Mouse (Mus musculus) kidney, adult 2 months (tissue): ENCODE measurements around the gene Olfr1262.

Experiments used
- CTCF ChIP-seq: fragments of 200-500 bp; conservative IDR thresholded peaks from 2 replicates; pipeline ENCODE4 v1.5.1; 2011; ENCODE audit warnings: low read depth, mild to moderate bottlenecking, control low read depth, low read length, moderate library complexity, mixed read lengths; ENCODE audit not compliant: insufficient read depth, insufficient read length
- POLR2A ChIP-seq: fragments of 200-500 bp; IDR thresholded peaks from one replicate; pipeline ENCODE4 v1.6.1; 2011; ENCODE audit warnings: low read depth, low read length, control low read depth

- TF ChIP-seq CTCF: no peak
- TF ChIP-seq POLR2A: no peak
These were observed 35.1 kb downstream of the Olfr1262 start, which contains the start of gene Olfr1265 for GRCm38 (mm10) chr2:90035037-90035436.
